Mouse (Mus musculus): ENCODE measurements around the gene Hoxa1.

GRCm38 (mm10) chr6:52190906-52191810, 33.0 kb upstream of the Hoxa1 start, which contains the start of gene Hoxa4:
- no peak for TF ChIP-seq CTCF (IDR thresholded peaks at IDR 0.05; ENCODE audit: borderline replicate concordance, extremely low read depth, insufficient read depth, insufficient read length)
- TF ChIP-seq POLR2A (IDR thresholded peaks at IDR 0.05; ENCODE audit: borderline replicate concordance, extremely low read depth, insufficient read depth, insufficient read length, poor library complexity, severe bottlenecking), result no peak

Data from brain, embryonic 14.5 days (tissue).